ENCODE assay signal across 8 mouse cellular contexts in genomic region chr9:25251611-25252282, GRCm38 (mm10). TPM values are rescaled to one million over a fixed set of nuclear protein-coding genes. Genes with fewer than 3 reads are reported as not detected.
DNase-seq lines count a peak whose midpoint lies in the region; ATAC-seq lines count a peak whose summit lies in the region.

No protein-coding gene starts in this region.

- peak overlapping the region; percentile 98 for H3K27ac ChIP-seq in forebrain, embryonic 13.5 days
- H3K27ac ChIP-seq in neural tube, embryonic 15.5 days (replicated peaks): peak overlapping the region; percentile 99

- H3K4me2 ChIP-seq in forebrain, embryonic 13.5 days: peak overlapping the region; percentile 74
- peak overlapping the region; percentile 79 for H3K4me2 ChIP-seq in neural tube, embryonic 15.5 days

- DNase-seq in Muller cell, postnatal 12 days (ENCODE audit: inconsistent ontology term): peak; percentile 97
- peak; percentile 94 for DNase-seq in cerebellum, adult 11-12 months
- peak; percentile 84 for DNase-seq in heart, postnatal 25 days (ENCODE audit: low spot score)
- peak; percentile 55 for DNase-seq in large intestine, adult 2 months (ENCODE audit: low read depth, low spot score)
- DNase-seq in lung, adult 18-20 months: peak; percentile 88 to 91
- DNase-seq in urinary bladder, postnatal 10 days (ENCODE audit: low spot score): peak; percentile 72

- peak overlapping the region; percentile 75 for H3K9ac ChIP-seq in forebrain, embryonic 13.5 days
- H3K9ac ChIP-seq in neural tube, embryonic 15.5 days (replicated peaks): peak overlapping the region; percentile 98

- peaks cover 33% of the 10 kb centered on the region for H3K4me1 ChIP-seq in forebrain, embryonic 13.5 days
- peaks cover 25% of the 10 kb centered on the region for H3K4me1 ChIP-seq in neural tube, embryonic 15.5 days

- no peaks in the 10 kb centered on the region for H3K27me3 ChIP-seq in forebrain, embryonic 13.5 days
- H3K27me3 ChIP-seq in neural tube, embryonic 15.5 days (replicated peaks): no peaks in the 10 kb centered on the region

- peak; percentile 88 for ATAC-seq in forebrain, embryonic 13.5 days
- ATAC-seq in neural tube, embryonic 15.5 days (ENCODE audit: low FRiP score): peak; percentile 91

- peak overlapping the region; percentile 98 for H3K4me3 ChIP-seq in forebrain, embryonic 13.5 days
- H3K4me3 ChIP-seq in neural tube, embryonic 15.5 days (replicated peaks): peak overlapping the region; percentile 86

- H3K9me3 ChIP-seq in forebrain, embryonic 13.5 days (replicated peaks): no peaks in the 10 kb centered on the region
- no peaks in the 10 kb centered on the region for H3K9me3 ChIP-seq in neural tube, embryonic 15.5 days (replicated peaks)

- H3K36me3 ChIP-seq in forebrain, embryonic 13.5 days (ENCODE audit: poor library complexity, severe bottlenecking): no peaks in the 10 kb centered on the region
- no peaks in the 10 kb centered on the region for H3K36me3 ChIP-seq in neural tube, embryonic 15.5 days

- 0% methylated on average over 41 of the region's 41 CpGs for WGBS in forebrain, embryonic 13.5 days
- WGBS in large intestine, adult 2 months: under 1% methylated on average over 41 of the region's 41 CpGs
- WGBS in neural tube, embryonic 15.5 days: under 1% methylated on average over 41 of the region's 41 CpGs

- intact Hi-C loops in heart, postnatal 25 days (cut with DNase I): loop anchor here (2.0 to 5.0 kb wide), 3 partner anchors 36 to 99 kb away; partner anchors contain the start of gene Herpud2

RNA-seq across cellular contexts. Expression of gene Sept7, which starts 0.5 kb away (rescaled TPM):
- 267 and 275 TPM in 2 replicates for polyA plus RNA-seq in forebrain, embryonic 13.5 days (2015; fragmentation: Nextera tagmentation; extraction: Ambion mirVana)
- total RNA-seq in heart, postnatal 25 days (2021): 100 to 1,000 TPM; 108 to 115 TPM
- 8.0 and 9.9 TPM in 2 replicates for polyA plus RNA-seq in large intestine, adult 2 months (2012; rRNA removed)
- polyA plus RNA-seq in neural tube, embryonic 15.5 days (2015; fragmentation: Nextera tagmentation; extraction: Ambion mirVana): 260 and 265 TPM in 2 replicates

Comparison
In these comparisons a context has a peak if more than half of its experiments do, and no peak if none do; other contexts are left out.
1. Peak in every context shown above with its lines: DNase-seq, ATAC-seq, H3K4me3 ChIP-seq and H3K27ac ChIP-seq.
2. RNA of gene Sept7, which starts 0.5 kb away (polyA plus RNA-seq): 267 to 275 TPM in forebrain, embryonic 13.5 days and 260 to 265 TPM in neural tube, embryonic 15.5 days; 8.0 to 9.9 TPM in large intestine, adult 2 months; every median in the first group is over 10 times any median in the second.